Mouse (Mus musculus) neural tube, embryonic 12.5 days (tissue): ENCODE measurements around the gene Arhgef26. TPM values are rescaled to one million over a fixed set of nuclear protein-coding genes. Genes with fewer than 3 reads are reported as not detected.

ENCODE experiments used
- ATAC-seq: fragments of 200-750 bp; cut with Nextera tagmentation; 2 replicates; pipeline ENCODE4 v1.8.0; 2017; ENCODE audit warnings: low read depth, mild to moderate bottlenecking, moderate TSS enrichment, moderate library complexity; ENCODE audit not compliant: low FRiP score
- H3K27ac ChIP-seq: fragments of 300-500 bp; sonication (generic); 2 replicates; pipeline ENCODE4 v1.5.1; 2016
- H3K27me3 ChIP-seq: fragments of 300-500 bp; sonication (generic); replicated peaks from 2 replicates; pipeline ENCODE4 v1.6.1; 2016; ENCODE audit warnings: mild to moderate bottlenecking
- H3K36me3 ChIP-seq: fragments of 300-500 bp; sonication (generic); 2 replicates; pipeline ENCODE4 v1.6.1; 2016; ENCODE audit warnings: mild to moderate bottlenecking
- H3K4me1 ChIP-seq: fragments of 300-500 bp; sonication (generic); 2 replicates; pipeline ENCODE4 v1.6.1; 2016
- H3K4me2 ChIP-seq: fragments of 300-500 bp; sonication (generic); replicated peaks from 2 replicates; pipeline ENCODE4 v1.6.1; 2016; ENCODE audit warnings: mild to moderate bottlenecking
- H3K4me3 ChIP-seq: fragments of 300-500 bp; sonication (generic); 2 replicates; pipeline ENCODE4 v1.5.1; 2016
- H3K9ac ChIP-seq: fragments of 300-500 bp; sonication (generic); 2 replicates; pipeline ENCODE4 v1.6.1; 2016; ENCODE audit warnings: mild to moderate bottlenecking
- H3K9me3 ChIP-seq: fragments of 300-500 bp; sonication (generic); 2 replicates; pipeline ENCODE4 v1.6.1; 2016; ENCODE audit warnings: mild to moderate bottlenecking
- WGBS: fragments of 180-500 bp; shearing (Covaris S2); methylation state at CpG from one replicate; pipeline ENCODE4 v1.1.7; 2016; 5-methylcytosine and 5-hydroxymethylcytosine counted together
- polyA plus RNA-seq: library from polyadenylated mRNA; unstranded; fragments of >200 nt; fragmentation: Nextera tagmentation; extraction: Ambion mirVana; gene quantifications from 2 replicates; pipeline ENCODE4 v1.2.1, GENCODE M21; 2016

Arhgef26 gene
- polyA plus RNA-seq, 1 experiment from 2014 or later, result 15.2 TPM

GRCm38 (mm10) chr3:62394284-62394683 lies 56.1 kb downstream of the Arhgef26 start:
- Histone ChIP-seq H3K9me3 (no peaks in the 10 kb centered on the region), H3K4me1 (no peaks in the 10 kb centered on the region; the same call in 1 of the 2 replicates), H3K4me2 (no peak overlapping the region), H3K9ac (no peak overlapping the region), H3K36me3 (no peaks in the 10 kb centered on the region), H3K4me3 (no peak overlapping the region), H3K27me3 (no peaks in the 10 kb centered on the region), H3K27ac (no peak overlapping the region)
- ATAC-seq, result peak; percentile 38; the same call in 1 of the 2 replicates
- WGBS, result 23% methylated on average over 7 of the region's 7 CpGs

GRCm38 (mm10) chr3:62395368-62395767 lies 57.2 kb downstream of the Arhgef26 start:
- no peak for ATAC-seq
- H3K9me3 ChIP-seq, result no peaks in the 10 kb centered on the region
- no peak overlapping the region for H3K4me3 ChIP-seq
- no peak overlapping the region for H3K4me2 ChIP-seq
- H3K27ac ChIP-seq, result no peak overlapping the region
- H3K36me3 ChIP-seq, result no peaks in the 10 kb centered on the region
- H3K4me1 ChIP-seq, result no peaks in the 10 kb centered on the region; the same call in 1 of the 2 replicates
- WGBS, result 53% methylated on average over 5 of the region's 5 CpGs
- no peaks in the 10 kb centered on the region for H3K27me3 ChIP-seq
- no peak overlapping the region for H3K9ac ChIP-seq

GRCm38 (mm10) chr3:62396109-62396508 lies 58.0 kb downstream of the Arhgef26 start:
- H3K27ac ChIP-seq, result no peak overlapping the region

DNA sequence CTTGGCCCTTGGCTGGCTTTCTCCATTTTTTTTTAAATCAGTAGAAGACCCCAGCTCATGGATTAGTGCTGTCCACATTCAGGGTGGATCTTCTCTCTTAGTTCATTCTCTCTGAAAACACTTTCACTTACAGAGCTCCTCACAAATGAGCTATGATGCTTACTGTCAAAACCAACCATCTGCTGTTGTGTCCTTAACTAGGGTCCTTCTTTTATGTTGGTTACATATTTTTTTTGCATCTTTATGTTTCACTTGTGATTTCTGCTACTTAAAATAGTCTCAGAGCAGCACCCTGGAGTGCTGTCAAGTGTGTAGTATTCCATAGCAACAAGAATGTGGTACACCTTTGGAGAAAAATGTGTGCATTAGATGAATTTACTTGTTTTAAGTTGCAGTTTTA lies 60.0 kb downstream of the Arhgef26 start:
- no peaks in the 10 kb centered on the region; the same call in 1 of the 2 replicates for H3K4me1 ChIP-seq

More at GRCm38 (mm10) chr3:62396109-62396508, 58.0 kb downstream of the Arhgef26 start:
- H3K9me3 ChIP-seq, result no peaks in the 10 kb centered on the region
- H3K27me3 ChIP-seq, result no peaks in the 10 kb centered on the region
- H3K4me3 ChIP-seq, result no peak overlapping the region
- no peaks in the 10 kb centered on the region for H3K36me3 ChIP-seq
- ATAC-seq, result no peak
- no peaks in the 10 kb centered on the region; the same call in 1 of the 2 replicates for H3K4me1 ChIP-seq
- no peak overlapping the region for H3K9ac ChIP-seq
- no peak overlapping the region for H3K4me2 ChIP-seq
- 60% methylated on average over 5 of the region's 5 CpGs for WGBS

DNA sequence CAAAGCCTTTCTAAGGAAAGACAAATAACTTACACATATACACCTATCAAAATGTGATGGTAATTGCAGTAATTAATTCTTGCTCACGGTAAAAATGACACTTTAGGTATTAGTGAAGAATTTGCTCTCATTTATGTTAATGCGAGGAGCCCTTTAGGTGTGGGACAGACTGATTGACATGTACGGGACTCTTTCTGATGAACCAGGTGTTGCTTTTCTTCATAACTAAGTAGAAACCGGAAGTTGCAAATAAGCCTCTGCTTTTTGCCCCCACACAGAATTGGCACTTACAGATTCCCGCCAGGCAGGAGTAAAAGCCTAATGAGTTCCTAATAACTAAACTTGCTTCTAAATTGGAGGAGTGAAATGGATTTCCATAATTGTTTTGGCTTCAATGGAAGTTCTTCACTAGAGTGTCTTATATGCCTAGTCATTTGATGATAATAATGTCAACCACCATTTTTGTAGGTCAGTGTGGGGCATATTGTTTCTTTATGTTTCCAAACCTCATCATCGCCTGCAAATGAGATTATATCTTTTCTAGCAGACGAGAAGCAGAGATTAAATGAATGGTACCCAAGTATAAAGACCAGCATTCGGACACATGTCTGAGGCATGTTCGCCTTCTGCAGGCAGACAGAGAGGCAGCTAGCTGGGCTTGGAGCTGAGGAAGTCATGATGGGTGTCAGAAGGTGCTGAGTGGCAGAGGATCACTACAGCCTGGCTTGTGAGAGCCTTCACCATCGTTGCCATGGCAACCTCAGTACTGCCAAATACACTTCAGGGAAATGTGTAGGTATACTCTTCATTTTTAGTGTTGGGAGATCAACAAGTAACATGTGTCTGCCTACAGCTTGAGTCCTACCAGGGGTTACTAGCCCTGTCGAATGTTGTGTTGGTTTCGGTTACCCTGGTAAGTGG lies 61.9 kb downstream of the Arhgef26 start:
- H3K4me1 ChIP-seq, result no peaks in the 10 kb centered on the region; the same call in 1 of the 2 replicates
- no peak overlapping the region for H3K9ac ChIP-seq
- 90% methylated on average over 12 of the region's 12 CpGs for WGBS
- H3K4me3 ChIP-seq, result no peak overlapping the region
- no peak for ATAC-seq
- H3K27ac ChIP-seq, result no peak overlapping the region
- no peak overlapping the region for H3K4me2 ChIP-seq
- H3K36me3 ChIP-seq, result no peaks in the 10 kb centered on the region
- H3K27me3 ChIP-seq, result no peaks in the 10 kb centered on the region
- no peaks in the 10 kb centered on the region for H3K9me3 ChIP-seq

More for the DNA sequence above, 60.0 kb downstream of the Arhgef26 start:
- ATAC-seq, result no peak
- Histone ChIP-seq H3K9me3 (no peaks in the 10 kb centered on the region), H3K27me3 (no peaks in the 10 kb centered on the region), H3K9ac (no peak overlapping the region), H3K27ac (no peak overlapping the region), H3K4me2 (no peak overlapping the region), H3K4me3 (no peak overlapping the region), H3K36me3 (no peaks in the 10 kb centered on the region)

- no peaks in the 10 kb centered on the region for H3K36me3 ChIP-seq
- H3K9me3 ChIP-seq, result no peaks in the 10 kb centered on the region
- no peaks in the 10 kb centered on the region for H3K27me3 ChIP-seq
- H3K9ac ChIP-seq, result no peak overlapping the region
- H3K4me3 ChIP-seq, result no peak overlapping the region
- 89% methylated on average over 2 of the region's 2 CpGs for whole genome bisulfite sequencing
- H3K4me2 ChIP-seq, result no peak overlapping the region
- no peak for ATAC-seq
- H3K4me1 ChIP-seq, result no peaks in the 10 kb centered on the region
- no peak overlapping the region for H3K27ac ChIP-seq
Observed at GRCm38 (mm10) chr3:62402466-62402865, 64.3 kb downstream of the Arhgef26 start.

DNA sequence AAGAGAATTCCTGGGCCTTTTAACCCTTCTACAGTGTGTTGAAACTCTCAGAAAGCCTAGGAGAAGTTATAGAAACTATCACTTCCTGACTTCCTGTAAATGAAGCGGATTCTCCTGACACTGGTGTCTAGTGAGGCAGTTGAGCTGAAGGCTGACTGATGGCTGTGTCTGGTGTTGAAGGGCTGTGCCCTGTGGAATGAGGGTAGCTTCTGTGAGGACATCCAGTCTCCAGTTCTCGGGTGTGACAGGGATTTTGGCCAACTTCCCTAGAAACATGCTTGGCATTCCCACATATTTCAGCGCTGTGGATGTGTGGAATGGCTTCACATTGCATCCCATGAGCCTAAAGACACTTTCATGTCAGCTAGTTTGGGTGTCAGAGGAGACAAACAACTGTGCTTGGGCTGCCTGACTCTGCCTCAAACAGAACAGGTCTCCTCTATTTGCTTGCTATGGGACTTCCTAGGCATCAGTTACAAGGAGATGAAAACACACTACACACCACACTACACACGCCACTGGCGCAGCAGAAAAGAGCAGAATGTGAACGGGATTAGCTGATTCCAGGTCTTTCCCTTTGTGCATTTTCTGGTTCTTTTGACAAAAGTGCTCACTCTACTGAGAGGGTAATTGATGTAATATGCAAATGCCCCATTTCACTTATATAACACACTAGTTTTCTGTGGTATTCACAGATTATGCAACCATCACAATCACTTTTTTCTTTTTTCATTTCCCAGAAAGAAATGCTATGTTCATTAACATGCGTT lies 66.5 kb downstream of the Arhgef26 start:
- Histone ChIP-seq H3K27me3 (no peaks in the 10 kb centered on the region), H3K9ac (no peak overlapping the region), H3K4me2 (no peak overlapping the region), H3K27ac (no peak overlapping the region), H3K9me3 (no peaks in the 10 kb centered on the region), H3K4me3 (no peak overlapping the region), H3K36me3 (no peaks in the 10 kb centered on the region), H3K4me1 (peaks cover 7% of the 10 kb centered on the region; the same call in 1 of the 2 replicates)
- ATAC-seq, result no peak
- 83% methylated on average over 7 of the region's 7 CpGs for WGBS

DNA sequence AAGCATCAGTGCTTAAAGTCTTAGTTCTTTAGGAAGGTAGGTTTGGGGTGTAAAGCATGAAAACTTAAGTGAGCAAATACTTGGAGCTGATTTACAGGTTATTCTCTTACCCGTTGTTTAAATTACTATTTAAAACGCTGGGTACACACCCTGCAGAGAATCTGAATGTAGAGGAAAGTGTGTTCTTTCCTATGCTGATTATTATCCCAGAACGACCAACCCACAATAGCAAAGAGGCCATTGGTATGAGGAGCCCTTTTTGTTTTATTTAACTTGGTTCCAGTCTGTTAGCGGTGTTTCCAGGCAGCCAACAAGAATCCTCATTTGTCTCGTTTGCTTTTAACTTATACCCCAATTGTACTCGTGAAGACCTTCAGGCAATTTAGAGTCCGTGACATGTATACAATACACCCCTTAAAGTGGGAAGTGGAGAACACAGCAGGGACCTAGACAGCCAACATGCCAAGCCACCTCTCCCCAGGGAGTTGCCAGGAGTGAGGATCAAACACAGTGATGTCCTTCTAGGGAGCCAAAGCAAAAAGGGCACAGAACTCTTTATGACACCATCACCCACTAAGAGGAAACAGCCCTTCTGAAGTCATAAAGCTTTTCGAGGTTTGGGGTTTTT lies 71.5 kb downstream of the Arhgef26 start:
- no peak overlapping the region for H3K4me3 ChIP-seq
- peaks cover 12% of the 10 kb centered on the region; the same call in 1 of the 2 replicates for H3K4me1 ChIP-seq
- H3K4me2 ChIP-seq, result no peak overlapping the region
- WGBS, result 11% methylated on average over 8 of the region's 8 CpGs
- no peaks in the 10 kb centered on the region for H3K36me3 ChIP-seq
- ATAC-seq, result peak; percentile 83
- H3K27ac ChIP-seq, result no peak overlapping the region
- no peaks in the 10 kb centered on the region for H3K9me3 ChIP-seq
- no peaks in the 10 kb centered on the region for H3K27me3 ChIP-seq
- H3K9ac ChIP-seq, result no peak overlapping the region

DNA sequence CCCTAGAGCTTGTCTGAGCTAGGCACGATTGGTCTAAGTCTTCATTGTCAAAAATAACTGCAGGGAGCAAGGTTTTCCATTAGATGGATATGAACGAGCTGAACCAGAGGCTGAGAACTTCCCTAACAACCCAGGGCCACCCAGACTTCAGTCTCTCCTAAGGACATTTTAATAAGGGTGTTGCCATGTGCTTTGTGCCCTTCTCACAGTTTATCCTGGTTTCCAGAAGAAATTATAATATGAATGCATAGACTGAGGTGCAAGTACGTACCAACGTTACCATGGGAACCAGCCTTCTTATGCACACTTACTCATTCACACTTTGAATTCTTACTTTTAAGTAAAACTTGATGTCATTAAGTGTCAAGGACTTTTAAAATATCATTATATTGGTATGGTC lies 72.3 kb downstream of the Arhgef26 start:
- H3K4me1 ChIP-seq, result peaks cover 12% of the 10 kb centered on the region; the same call in 1 of the 2 replicates
- WGBS, result 45% methylated on average over 4 of the region's 4 CpGs
- H3K36me3 ChIP-seq, result no peaks in the 10 kb centered on the region
- no peak overlapping the region for H3K9ac ChIP-seq
- H3K4me3 ChIP-seq, result no peak overlapping the region
- H3K9me3 ChIP-seq, result no peaks in the 10 kb centered on the region
- peak; percentile 3; the same call in 1 of the 2 replicates for ATAC-seq
- H3K27ac ChIP-seq, result no peak overlapping the region
- H3K27me3 ChIP-seq, result no peaks in the 10 kb centered on the region
- no peak overlapping the region for H3K4me2 ChIP-seq

DNA sequence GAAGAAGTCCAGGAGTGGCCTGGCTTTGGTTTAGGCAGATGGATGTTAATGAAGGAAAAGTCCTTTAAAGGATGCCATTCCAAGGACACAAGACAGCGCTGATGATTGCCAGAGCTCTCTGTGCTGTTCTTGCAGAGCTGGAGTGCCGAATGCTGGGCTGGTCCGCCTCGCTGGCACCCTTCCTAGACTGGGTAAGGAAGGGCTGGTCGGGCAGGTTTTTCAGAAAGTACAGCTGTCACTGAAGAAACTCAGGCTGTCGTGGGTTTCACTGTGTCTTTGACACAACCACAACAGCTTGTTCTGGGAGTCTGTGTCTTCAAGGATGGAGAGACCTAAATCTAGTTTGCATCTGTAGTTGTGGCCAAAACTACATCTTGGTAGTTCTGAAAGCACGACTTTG lies 74.6 kb downstream of the Arhgef26 start:
- Histone ChIP-seq H3K27ac (no peak overlapping the region), H3K36me3 (no peaks in the 10 kb centered on the region), H3K4me2 (no peak overlapping the region), H3K9ac (no peak overlapping the region), H3K4me1 (peaks cover 12% of the 10 kb centered on the region; the same call in 1 of the 2 replicates), H3K4me3 (no peak overlapping the region), H3K27me3 (no peaks in the 10 kb centered on the region), H3K9me3 (no peaks in the 10 kb centered on the region)
- WGBS, result 88% methylated on average over 7 of the region's 7 CpGs
- ATAC-seq, result no peak

DNA sequence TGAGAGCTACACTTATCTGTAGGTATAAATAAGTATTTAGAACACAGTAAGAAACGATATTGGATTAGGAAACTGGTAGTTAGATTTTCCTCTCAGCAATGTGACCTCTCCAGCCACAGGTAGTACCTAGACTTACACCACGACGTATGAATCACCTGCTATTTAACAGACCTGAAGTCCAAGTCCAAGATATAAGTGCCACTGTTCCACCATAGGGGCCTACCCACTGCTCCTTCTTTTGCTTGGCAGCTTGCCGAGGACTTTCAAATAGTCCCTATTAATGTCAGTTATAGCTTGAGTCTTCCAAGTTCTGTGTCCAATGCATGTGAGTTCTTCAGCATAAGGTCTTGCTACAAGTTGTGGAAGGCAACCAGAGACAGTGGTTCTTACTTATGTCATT lies 76.8 kb downstream of the Arhgef26 start:
- 96% methylated on average over 4 of the region's 4 CpGs for WGBS
- no peak overlapping the region for H3K4me3 ChIP-seq
- no peaks in the 10 kb centered on the region for H3K36me3 ChIP-seq
- no peak overlapping the region for H3K9ac ChIP-seq
- H3K4me1 ChIP-seq, result peaks cover 3% of the 10 kb centered on the region; the same call in 1 of the 2 replicates
- no peaks in the 10 kb centered on the region for H3K27me3 ChIP-seq
- no peak overlapping the region for H3K27ac ChIP-seq
- H3K9me3 ChIP-seq, result no peaks in the 10 kb centered on the region
- ATAC-seq, result no peak
- no peak overlapping the region for H3K4me2 ChIP-seq

GRCm38 (mm10) chr3:62417458-62417857 lies 79.3 kb downstream of the Arhgef26 start:
- WGBS, result 91% methylated on average over 6 of the region's 6 CpGs
- Histone ChIP-seq H3K9ac (no peak overlapping the region), H3K4me1 (no peaks in the 10 kb centered on the region), H3K36me3 (no peaks in the 10 kb centered on the region), H3K4me2 (no peak overlapping the region), H3K27me3 (no peaks in the 10 kb centered on the region), H3K27ac (no peak overlapping the region), H3K9me3 (no peaks in the 10 kb centered on the region), H3K4me3 (no peak overlapping the region)
- no peak for ATAC-seq
